Mouse (Mus musculus): ENCODE measurements around the gene Cdh1.
A peak's percentile ranks its signal among the peaks of the same experiment; 100 is the strongest.

Gene Cdh1

DNA sequence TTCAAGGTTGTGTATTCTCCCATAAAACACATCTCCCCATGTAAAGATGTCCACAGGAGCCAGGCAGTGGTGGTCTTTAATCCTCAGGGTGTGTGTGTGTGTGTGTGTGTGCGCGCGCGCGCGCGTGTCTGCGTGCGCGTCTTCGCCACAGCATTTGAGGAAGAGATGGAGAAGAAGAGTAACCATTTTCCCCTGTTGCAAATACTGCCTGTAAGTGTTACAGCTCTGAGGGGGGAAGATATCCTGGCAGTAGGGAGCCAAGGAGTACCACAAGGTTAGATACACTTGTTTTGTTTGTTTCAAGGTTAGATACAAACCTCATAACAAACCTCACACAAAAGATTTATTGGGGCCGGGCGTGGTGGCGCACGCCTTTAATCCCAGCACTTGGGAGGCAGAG lies 71.2 kb downstream of the Cdh1 start:
- DNase-seq (ENCODE audit: low spot score) = no peak

DNA sequence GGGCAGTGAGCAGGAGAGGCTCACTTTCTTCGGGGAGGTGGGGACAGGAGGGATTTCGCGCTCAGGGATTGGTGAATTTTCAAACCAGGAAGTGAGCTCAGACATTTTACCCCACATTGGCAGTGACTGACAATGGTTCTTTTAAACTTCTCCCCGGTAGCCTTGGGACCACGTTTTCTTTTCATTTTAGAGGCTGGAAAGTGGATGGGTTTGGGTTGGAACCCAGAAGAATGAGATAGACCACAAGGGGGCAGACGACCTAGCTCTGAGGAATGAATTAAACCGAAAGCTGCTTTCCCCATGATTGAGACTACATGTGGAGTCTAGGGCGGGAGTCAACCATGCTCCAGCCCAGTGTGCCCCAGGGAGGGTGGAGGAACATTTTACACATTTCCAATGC lies 71.7 kb downstream of the Cdh1 start:
- DNase-seq (ENCODE audit: low spot score) = no peak

DNA sequence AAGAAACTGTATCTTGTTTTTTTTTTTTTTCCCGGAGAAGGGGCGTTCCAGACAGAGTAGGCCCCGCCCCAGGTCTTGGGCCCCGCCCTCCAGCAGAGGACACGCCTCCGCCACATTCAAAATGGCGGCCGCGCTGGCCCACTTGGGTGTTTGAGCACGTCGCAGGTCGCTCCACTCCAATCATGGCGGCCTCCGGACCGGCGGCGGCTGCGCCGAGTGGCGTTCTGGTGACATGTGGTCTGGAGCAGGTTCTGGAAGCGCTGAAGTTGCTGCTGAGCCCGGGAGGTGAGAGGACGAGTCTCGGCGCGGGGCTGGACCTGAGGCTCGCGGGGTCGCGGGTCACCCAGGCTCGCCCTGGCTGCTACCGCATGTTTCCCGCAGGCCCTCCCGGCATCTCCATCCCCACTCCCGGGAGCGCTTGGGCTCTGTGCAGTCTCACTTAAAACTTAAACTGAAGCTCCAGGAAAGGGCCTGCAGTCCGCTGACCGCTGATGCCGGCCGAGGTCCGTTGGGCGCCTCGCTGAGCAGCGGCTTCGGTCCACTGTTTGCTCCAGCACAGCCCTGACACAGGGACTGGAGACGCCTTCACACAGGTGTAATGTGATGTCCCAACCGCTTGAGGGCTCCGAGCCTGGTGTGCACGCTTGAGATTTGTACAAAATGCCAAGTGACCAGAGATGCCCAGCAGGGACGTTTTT lies 80.0 kb downstream of the Cdh1 start, which contains the start of gene Tango6:
TSS of gene Tango6 (plus strand) at position 98 of the 698 bp plus-strand sequence.
- peak; percentile 80 for DNase-seq (ENCODE audit: low spot score)

DNA sequence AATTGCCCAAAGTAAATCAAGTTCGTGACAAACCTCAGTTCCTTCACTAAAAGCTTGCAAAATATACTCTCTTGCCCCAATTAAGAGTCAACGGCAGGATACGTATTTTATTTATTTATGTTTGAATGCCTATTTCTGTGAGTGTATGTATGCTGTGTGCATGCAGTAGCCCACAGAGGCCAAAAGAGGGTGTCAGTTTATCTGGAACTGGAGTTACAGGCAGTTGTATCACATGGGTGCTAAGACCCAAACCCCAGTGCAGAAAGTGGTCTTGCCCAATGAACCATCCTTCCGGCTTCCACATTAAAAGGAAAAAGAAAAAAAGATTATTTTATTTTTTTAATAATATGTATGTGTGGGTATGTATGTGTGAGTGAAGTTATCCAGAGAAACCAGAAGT lies 81.2 kb downstream of the Cdh1 start:
- DNase-seq (ENCODE audit: low spot score) = no peak

DNA sequence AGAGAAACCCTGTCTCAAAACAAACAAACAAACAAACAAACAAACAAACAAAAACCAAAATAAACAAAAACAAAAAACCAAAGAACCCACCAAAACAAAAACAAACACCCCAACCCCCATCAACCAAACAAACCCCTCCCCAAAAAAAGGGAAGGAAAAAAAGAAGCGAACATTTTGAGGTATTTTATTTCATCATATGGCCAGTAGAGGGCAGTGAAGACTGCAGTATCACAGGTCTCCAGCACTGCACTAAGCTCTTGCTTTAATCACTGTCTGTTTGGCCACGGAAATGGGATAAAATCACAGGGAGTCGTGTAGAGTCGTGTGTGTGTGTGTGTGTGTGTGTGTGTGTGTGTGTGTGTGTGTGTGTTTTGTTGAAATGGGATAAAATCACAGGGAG lies 84.3 kb downstream of the Cdh1 start:
- DNase-seq (ENCODE audit: low spot score) = no peak

DNA sequence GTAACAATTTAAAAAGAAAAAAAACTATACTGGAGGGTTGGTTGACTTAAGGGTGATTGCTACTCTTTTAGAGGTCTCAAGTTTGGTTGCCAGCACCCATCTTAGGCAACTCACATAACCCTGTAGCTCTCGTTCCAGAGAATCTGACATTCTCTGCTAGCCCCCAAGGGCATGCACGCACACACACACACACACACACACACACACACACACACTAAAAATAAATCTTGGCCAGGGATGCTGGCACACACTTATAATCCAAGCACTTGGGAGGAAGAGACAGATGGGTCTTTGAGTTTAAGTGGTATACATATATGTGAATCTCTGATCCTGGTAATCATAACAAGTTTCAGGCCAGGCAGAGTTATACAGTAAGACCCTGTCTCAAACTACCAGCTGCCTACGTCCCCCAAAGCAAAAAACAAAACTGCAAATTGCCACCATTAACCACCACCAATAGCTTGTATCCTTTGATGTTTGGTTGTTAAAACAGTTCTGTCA lies 94.6 kb downstream of the Cdh1 start:
- DNase-seq (ENCODE audit: low spot score) = no peak

GRCm38 (mm10) chr8:106699588-106699987 lies 96.4 kb downstream of the Cdh1 start:
- DNase-seq (ENCODE audit: low spot score) = no peak

DNA sequence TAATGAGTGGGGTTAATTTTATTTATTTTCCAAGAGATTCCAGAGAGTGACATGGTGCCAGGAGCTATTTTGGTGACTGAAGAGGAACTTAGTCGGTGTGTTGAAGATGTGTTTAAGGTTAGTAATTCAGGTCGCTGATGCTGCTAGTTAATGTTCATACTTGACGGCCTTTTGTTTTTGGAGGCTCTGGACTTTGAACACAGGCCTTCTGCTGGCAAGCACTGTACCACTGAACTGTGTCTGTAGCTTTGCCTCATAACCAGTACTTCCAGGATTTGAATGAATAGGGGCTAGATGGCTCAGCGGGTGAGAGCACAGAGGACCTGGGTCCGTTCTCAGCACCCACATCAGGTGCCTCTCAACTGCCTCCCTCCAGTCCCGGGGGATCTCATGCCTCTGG lies 97.0 kb downstream of the Cdh1 start:
- DNase-seq (ENCODE audit: low spot score) = no peak

DNA sequence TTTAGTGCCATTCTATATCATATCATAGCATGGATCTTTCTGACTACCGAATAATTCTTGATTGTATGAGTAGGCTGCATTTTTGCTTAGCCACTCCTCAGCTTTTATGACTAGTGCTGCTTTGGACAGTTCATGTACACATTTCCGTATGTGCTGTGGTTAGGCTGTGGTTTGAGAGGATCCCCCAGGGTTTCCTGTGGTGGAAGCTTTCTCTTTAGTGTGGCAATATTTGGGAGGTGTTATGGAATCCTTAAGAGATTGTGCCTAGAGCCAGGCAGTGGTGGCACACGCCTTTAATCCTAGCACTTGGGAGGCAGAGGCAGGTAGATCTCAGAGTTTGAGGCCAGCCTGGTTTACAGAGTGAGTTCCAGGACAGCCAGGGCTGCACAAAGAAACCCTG lies 98.2 kb downstream of the Cdh1 start:
- no peak for DNase-seq (ENCODE audit: low spot score)

DNA sequence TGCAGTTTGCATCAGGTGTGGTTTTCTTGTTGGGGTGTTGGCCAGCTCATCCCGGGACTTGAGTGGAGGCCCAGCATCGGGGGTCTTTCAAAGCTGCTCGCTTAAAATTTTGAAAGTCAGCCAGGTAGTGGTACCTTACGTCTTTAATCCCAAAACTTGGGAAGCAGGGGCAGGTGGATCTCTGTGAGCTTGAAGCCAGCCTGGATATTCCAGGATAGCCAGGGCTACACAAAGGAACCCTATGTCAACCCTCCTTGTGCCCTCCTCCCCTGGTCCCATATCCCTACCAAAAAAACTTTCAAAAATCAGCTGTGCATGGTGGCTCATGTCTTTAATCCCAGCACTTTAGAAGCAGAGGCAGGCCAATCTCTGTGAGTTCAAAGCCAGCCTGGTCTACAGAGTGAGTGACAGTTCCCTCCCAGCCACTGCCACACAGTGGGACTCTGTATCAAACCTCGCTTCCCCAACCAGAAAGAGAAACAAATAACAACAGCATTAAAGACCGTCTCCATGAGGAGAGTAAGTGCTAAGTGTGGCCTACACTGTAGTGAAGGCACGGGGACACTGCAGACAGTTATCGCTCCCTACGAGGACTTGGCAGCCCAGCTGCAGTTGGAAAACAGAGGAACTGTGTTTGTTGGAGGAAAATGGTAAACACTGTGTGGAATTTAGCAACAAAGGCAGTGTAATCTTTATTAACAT lies 101.2 kb downstream of the Cdh1 start:
- DNase-seq (ENCODE audit: low spot score) = no peak

DNA sequence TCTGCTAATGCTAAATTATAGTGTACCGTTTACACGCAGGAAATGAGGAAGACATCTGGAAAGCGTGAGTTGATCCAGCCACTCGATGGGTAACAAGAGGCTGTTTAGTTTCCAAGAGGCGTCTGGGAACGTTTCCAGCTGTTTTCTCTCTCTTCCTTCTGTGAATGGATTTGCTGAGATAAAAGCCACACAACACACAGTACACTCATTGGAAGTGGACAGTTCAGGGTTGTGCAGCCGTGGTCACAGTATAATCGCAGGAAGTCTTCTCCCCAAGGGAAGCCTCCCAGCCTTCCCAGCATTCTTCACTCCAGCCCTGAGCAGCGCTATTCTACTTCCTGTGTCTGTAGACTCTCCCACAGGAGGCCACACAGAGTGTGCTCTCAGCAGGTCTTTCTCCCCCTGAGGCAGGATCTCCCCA lies 101.8 kb downstream of the Cdh1 start:
- DNase-seq (ENCODE audit: low spot score) = no peak

GRCm38 (mm10) chr8:106706194-106706593 lies 103.0 kb downstream of the Cdh1 start:
- no peak for DNase-seq (ENCODE audit: low spot score)

DNA sequence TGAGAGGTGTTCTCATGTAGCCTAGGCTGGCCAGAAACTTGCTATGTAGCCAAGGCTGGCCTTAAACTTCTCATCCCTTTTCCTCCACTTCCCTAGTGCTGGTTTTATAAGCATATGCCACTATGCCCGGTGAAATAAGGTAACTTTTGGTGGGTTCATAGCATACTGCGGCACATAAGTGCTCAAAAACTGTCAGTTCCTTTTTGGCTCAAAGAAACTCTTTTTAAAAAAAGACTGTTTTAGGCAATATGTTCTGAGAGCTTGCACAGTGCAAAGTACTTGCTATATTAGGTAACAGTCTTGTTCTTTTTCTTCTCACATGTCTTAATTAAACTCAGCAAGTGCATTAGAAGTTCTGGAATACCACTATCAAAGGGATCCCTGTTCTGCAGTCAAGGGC lies 106.9 kb downstream of the Cdh1 start:
- no peak for DNase-seq (ENCODE audit: low spot score)

DNA sequence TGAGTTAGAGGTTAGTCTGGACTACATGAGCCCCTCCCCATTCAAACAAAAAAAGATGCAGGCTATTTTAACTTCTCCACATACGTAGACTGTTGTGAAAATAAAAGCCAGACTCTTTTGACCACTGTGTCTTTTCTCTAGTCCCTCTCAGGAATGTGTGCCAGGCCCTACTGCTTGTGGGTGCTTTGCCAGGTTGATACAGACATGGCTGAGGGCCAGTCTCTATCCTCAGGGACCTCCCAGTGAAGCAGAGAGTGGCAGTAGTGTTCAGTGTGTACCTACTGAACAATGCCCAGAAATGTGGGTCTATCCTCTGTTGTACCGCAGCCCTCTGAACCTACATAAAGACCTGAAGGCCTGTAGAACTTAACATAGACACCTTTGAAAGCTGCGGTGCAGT lies 109.3 kb downstream of the Cdh1 start:
- DNase-seq (ENCODE audit: low spot score) = no peak

DNA sequence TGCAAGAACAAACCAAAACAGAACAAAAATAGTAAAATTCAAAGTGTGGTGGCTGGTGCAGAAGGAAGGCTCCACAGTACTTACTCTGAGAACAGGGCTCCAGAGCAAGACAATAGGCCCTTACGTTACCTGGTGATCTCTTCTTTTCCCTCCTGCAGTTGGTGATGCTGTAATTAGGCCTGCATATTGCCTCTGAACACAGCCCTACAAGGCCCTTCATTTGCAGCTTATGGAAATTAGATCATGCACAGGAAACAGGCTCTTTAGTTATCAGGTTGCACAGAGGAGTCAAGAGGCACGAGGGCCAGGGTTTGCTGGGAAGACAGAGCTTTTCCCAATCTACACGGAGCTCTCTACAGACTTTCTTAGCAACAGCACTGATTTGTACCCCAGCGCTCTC lies 111.1 kb downstream of the Cdh1 start:
- DNase-seq (ENCODE audit: low spot score) = no peak

- peak; percentile 60 for DNase-seq (ENCODE audit: low spot score)
Observed at GRCm38 (mm10) chr8:106718091-106718500, 114.9 kb downstream of the Cdh1 start.
